Mouse (Mus musculus): ENCODE measurements around the gene Idua.

DNA sequence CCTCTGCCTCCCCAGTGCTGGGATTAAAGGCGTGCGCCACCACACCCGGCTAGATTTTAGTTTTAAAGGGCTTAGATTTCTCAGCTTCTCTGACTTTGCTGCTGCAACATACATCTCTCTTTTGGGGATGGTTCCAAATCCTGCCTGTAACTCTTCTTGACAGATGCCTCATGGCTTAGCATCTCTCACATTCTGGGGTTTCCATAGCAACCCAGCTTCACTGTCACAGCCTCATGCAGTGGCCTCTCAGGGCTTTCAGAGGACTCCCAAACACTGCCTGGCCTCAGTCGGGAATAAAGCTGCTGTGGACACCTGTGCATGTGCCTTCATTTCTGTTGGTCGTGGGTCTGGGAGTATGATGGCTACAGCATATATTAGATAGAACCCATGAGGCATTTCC lies 29.0 kb downstream of the Idua start:
- TF ChIP-seq MAFK (IDR thresholded peaks at IDR 0.05; ENCODE audit: insufficient read depth, low read depth, low read length) (no peak), ZNF384 (IDR thresholded peaks at IDR 0.05; ENCODE audit: low read depth, low read length) (no peak), ZC3H11A (IDR thresholded peaks at IDR 0.05; ENCODE audit: borderline replicate concordance, low read depth, low read length) (no peak)

Measured in ES-E14 (cell line).